ENCODE assay signal across 9 mouse cellular contexts in genomic region chr7:130380769-130381355, GRCm38 (mm10).
DNase-seq lines count a peak whose midpoint lies in the region; ATAC-seq and TF ChIP-seq lines count a peak whose summit lies in the region.
"Had no signal": no experiment of that assay in that cellular context is flagged by ENCODE, and none has a peak within 500 bp of the region (broad histone marks: within the 10 kb centered on the region; RNA-seq: fewer than 3 reads in every experiment).

No protein-coding gene starts in this region.

- ATAC-seq in kidney, embryonic 14.5 days (ENCODE audit: low FRiP score, low TSS enrichment): no peak
- ATAC-seq in neural tube, embryonic 14.5 days (ENCODE audit: low read depth): no peak
- no peak; the same call in 1 of the 2 replicates for ATAC-seq in megakaryocyte progenitor cell, adult 5-6 weeks (replicated peaks; ENCODE audit: poor library complexity)

- no peak for TF ChIP-seq CTCF in kidney, adult 2 months (conservative IDR thresholded peaks at IDR 0.05; ENCODE audit: insufficient read depth, insufficient read length, low read depth, low read length)
- peak; percentile 26 for TF ChIP-seq CTCF in E14TG2a.4 (conservative IDR thresholded peaks at IDR 0.05; ENCODE audit: low read length)

- no peaks in the 10 kb centered on the region for H3K27me3 ChIP-seq in kidney, adult 2 months (replicated peaks; ENCODE audit: control insufficient read depth, insufficient read depth, low read length)
- H3K27me3 ChIP-seq in kidney, embryonic 14.5 days (ENCODE audit: control insufficient read depth, insufficient read depth, low read length): no peaks in the 10 kb centered on the region
- H3K27me3 ChIP-seq in E14TG2a.4 (ENCODE audit: insufficient read depth, low read length): no peaks in the 10 kb centered on the region
- H3K27me3 ChIP-seq in neural tube, embryonic 14.5 days (ENCODE audit: control insufficient read depth, insufficient read depth, low read length): no peaks in the 10 kb centered on the region
- H3K27me3 ChIP-seq: limb, embryonic 13.5 days had no signal

- WGBS in kidney, adult 2 months: 85% methylated on average over 8 of the region's 8 CpGs
- WGBS in kidney, embryonic 14.5 days: 93% methylated on average over 8 of the region's 8 CpGs
- WGBS in neural tube, embryonic 14.5 days: 77% methylated on average over 8 of the region's 8 CpGs

- no peak for TF ChIP-seq POLR2A in kidney, adult 2 months (IDR thresholded peaks at IDR 0.05; ENCODE audit: low read depth, low read length)

- no peak overlapping the region for H3K9ac ChIP-seq in kidney, embryonic 14.5 days (ENCODE audit: low read depth, low read length)
- H3K9ac ChIP-seq in neural tube, embryonic 14.5 days (replicated peaks; ENCODE audit: low read depth, low read length): no peak overlapping the region
- H3K9ac ChIP-seq: limb, embryonic 13.5 days had no signal

- no peak overlapping the region for H3K27ac ChIP-seq in kidney, adult 2 months (ENCODE audit: insufficient read depth, low read depth, low read length)
- H3K27ac ChIP-seq in kidney, embryonic 14.5 days (ENCODE audit: low read depth, low read length): no peak overlapping the region
- H3K27ac ChIP-seq in neural tube, embryonic 14.5 days (ENCODE audit: low read depth, low read length): peak overlapping the region; percentile 40
- H3K27ac ChIP-seq: limb, embryonic 13.5 days had no signal

- H3K36me3 ChIP-seq in kidney, adult 2 months (ENCODE audit: control insufficient read depth, insufficient read depth, low read length): no peaks in the 10 kb centered on the region
- no peaks in the 10 kb centered on the region for H3K36me3 ChIP-seq in kidney, embryonic 14.5 days (ENCODE audit: control insufficient read depth, insufficient read depth, low read length)
- no peaks in the 10 kb centered on the region for H3K36me3 ChIP-seq in E14TG2a.4 (ENCODE audit: insufficient read depth, low read length)
- H3K36me3 ChIP-seq in neural tube, embryonic 14.5 days (ENCODE audit: control insufficient read depth, insufficient read depth, low read length): no peaks in the 10 kb centered on the region
- H3K36me3 ChIP-seq: limb, embryonic 13.5 days had no signal

- intact Hi-C loops in gastrocnemius, postnatal 14 days (cut with DNase I; ENCODE audit: low total_unique reads): no loop called here

- no peak overlapping the region for H3K4me3 ChIP-seq in kidney, adult 2 months (ENCODE audit: insufficient read depth, low read depth, low read length)
- H3K4me3 ChIP-seq in kidney, embryonic 14.5 days (ENCODE audit: low read length): no peak overlapping the region
- H3K4me3 ChIP-seq in E14TG2a.4 (replicated peaks; ENCODE audit: low read length): no peak overlapping the region
- H3K4me3 ChIP-seq in neural tube, embryonic 14.5 days (ENCODE audit: low read depth, low read length): no peak overlapping the region
- H3K4me3 ChIP-seq: limb, embryonic 13.5 days had no signal

- DNase-seq in kidney, adult 2 months: peak; percentile 10
- peak; percentile 11 to 44 for DNase-seq in adrenal gland, postnatal 36 days
- peak; percentile 55 for DNase-seq in gastrocnemius, postnatal 14 days
- DNase-seq in spleen, adult 18-20 months: no peak

- H3K9me3 ChIP-seq in kidney, embryonic 14.5 days (ENCODE audit: control insufficient read depth, low read length): no peaks in the 10 kb centered on the region
- no peaks in the 10 kb centered on the region for H3K9me3 ChIP-seq in E14TG2a.4 (ENCODE audit: low read length)
- no peaks in the 10 kb centered on the region for H3K9me3 ChIP-seq in neural tube, embryonic 14.5 days (ENCODE audit: control insufficient read depth, low read length)

- no peaks in the 10 kb centered on the region for H3K4me1 ChIP-seq in kidney, adult 2 months (ENCODE audit: control insufficient read depth, insufficient read depth, low read length)
- no peaks in the 10 kb centered on the region for H3K4me1 ChIP-seq in kidney, embryonic 14.5 days (ENCODE audit: control insufficient read depth, insufficient read depth, low read length)
- H3K4me1 ChIP-seq in E14TG2a.4 (replicated peaks; ENCODE audit: low read depth, low read length): no peaks in the 10 kb centered on the region
- no peaks in the 10 kb centered on the region for H3K4me1 ChIP-seq in neural tube, embryonic 14.5 days (ENCODE audit: control insufficient read depth, insufficient read depth, low read length)

- H3K4me2 ChIP-seq in kidney, embryonic 14.5 days (replicated peaks; ENCODE audit: low read depth, low read length): no peak overlapping the region
- H3K4me2 ChIP-seq in neural tube, embryonic 14.5 days (ENCODE audit: low read depth, low read length): no peak overlapping the region
- H3K4me2 ChIP-seq: limb, embryonic 13.5 days had no signal

Comparison
In these comparisons a context has a peak if more than half of its experiments do, and no peak if none do; other contexts are left out.
1. DNase-seq: peak in kidney, adult 2 months (single experiment), adrenal gland, postnatal 36 days (2 of 2) and gastrocnemius, postnatal 14 days (single experiment); none in spleen, adult 18-20 months (0 of 2).